Mouse (Mus musculus) kidney, embryonic 16.5 days (tissue): Measurements from ENCODE around the gene Agbl2. TPM values are rescaled to one million over a fixed set of nuclear protein-coding genes. Genes with fewer than 3 reads are reported as not detected.

ENCODE experiments used
- ATAC-seq: fragments of 200-750 bp; cut with Nextera tagmentation; 2 replicates; pipeline ENCODE4 v1.8.0; 2017; ENCODE audit warnings: moderate TSS enrichment; ENCODE audit not compliant: low FRiP score, low TSS enrichment
- H3K27ac ChIP-seq: fragments of 300-500 bp; sonication (generic); 2 replicates; pipeline ENCODE4 v1.5.1; 2014; ENCODE audit warnings: low read length
- H3K27me3 ChIP-seq: fragments of 300-500 bp; sonication (generic); 2 replicates; pipeline ENCODE4 v1.6.1; 2014; ENCODE audit warnings: low read length, control low read depth, mixed read lengths; ENCODE audit not compliant: insufficient read depth
- H3K36me3 ChIP-seq: fragments of 300-500 bp; sonication (generic); 2 replicates; pipeline ENCODE4 v1.6.1; 2014; ENCODE audit warnings: low read length, control low read depth, mixed read lengths; ENCODE audit not compliant: insufficient read depth
- H3K4me1 ChIP-seq: fragments of 300-500 bp; sonication (generic); 2 replicates; pipeline ENCODE4 v1.6.1; 2014; ENCODE audit warnings: low read length, control low read depth, mixed read lengths; ENCODE audit not compliant: insufficient read depth
- H3K4me2 ChIP-seq: fragments of 300-500 bp; sonication (generic); replicated peaks from 2 replicates; pipeline ENCODE4 v1.6.1; 2014; ENCODE audit warnings: low read depth, low read length
- H3K4me3 ChIP-seq: fragments of 300-500 bp; sonication (generic); 2 replicates; pipeline ENCODE4 v1.5.1; 2014; ENCODE audit warnings: mild to moderate bottlenecking, low read length
- H3K9ac ChIP-seq: fragments of 300-500 bp; sonication (generic); replicated peaks from 2 replicates; pipeline ENCODE4 v1.6.1; 2014; ENCODE audit warnings: low read length
- H3K9me3 ChIP-seq: fragments of 300-500 bp; sonication (generic); 2 replicates; pipeline ENCODE4 v1.6.1; 2016; ENCODE audit warnings: low read length, control low read depth
- WGBS: fragments of 180-500 bp; shearing (Covaris S2); extraction: QIAGEN DNeasy Blood & Tissue Kit; methylation state at CpG from one replicate; pipeline ENCODE4 v1.1.7; 2014; 5-methylcytosine and 5-hydroxymethylcytosine counted together
- polyA plus RNA-seq: library from polyadenylated mRNA; unstranded; fragments of >200 nt; fragmentation: Nextera tagmentation; extraction: Ambion mirVana; gene quantifications from 2 replicates; pipeline ENCODE4 v1.2.1, GENCODE M21; 2015

Agbl2 gene
- polyA plus RNA-seq, 1 experiment from 2014 or later = 0.71 TPM

DNA sequence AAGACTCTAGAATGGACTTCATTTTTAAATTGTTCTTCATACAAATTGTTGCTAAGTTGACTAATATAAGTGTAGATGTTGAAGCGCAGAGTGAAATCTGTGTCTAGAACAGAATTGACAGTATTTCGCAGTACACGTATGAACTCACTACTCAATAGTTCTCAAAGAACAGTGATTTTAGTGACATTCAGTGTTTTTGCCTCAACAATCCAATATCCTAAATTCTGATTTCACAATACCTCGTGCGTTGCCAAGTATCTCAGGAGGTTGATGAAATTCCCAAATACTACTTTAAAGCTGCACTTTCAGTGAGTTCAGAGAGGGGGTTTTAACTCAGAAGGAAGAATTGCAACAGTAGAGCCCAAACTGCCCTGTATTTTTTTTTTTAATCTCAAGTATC is 65.8 kb downstream of the Agbl2 start:
- Histone ChIP-seq H3K27me3 (no peaks in the 10 kb centered on the region), H3K27ac (no peak overlapping the region), H3K4me3 (peak overlapping the region; percentile 97), H3K9me3 (no peaks in the 10 kb centered on the region), H3K4me1 (peaks cover 10% of the 10 kb centered on the region), H3K36me3 (peaks cover 28% of the 10 kb centered on the region), H3K4me2 (peak overlapping the region; percentile 66), H3K9ac (no peak overlapping the region)
- 88% methylated on average over 5 of the region's 5 CpGs for WGBS
- no peak for ATAC-seq

GRCm38 (mm10) chr2:90850401-90850800 is 67.9 kb downstream of the Agbl2 start:
- no peak for ATAC-seq
- no peak overlapping the region for H3K4me2 ChIP-seq
- H3K9ac ChIP-seq = no peak overlapping the region
- no peaks in the 10 kb centered on the region for H3K9me3 ChIP-seq
- 96% methylated on average over 1 of the region's 1 CpGs for WGBS
- H3K36me3 ChIP-seq = peaks cover 37% of the 10 kb centered on the region
- no peak overlapping the region for H3K27ac ChIP-seq
- no peak overlapping the region for H3K4me3 ChIP-seq
- peaks cover 10% of the 10 kb centered on the region for H3K4me1 ChIP-seq
- H3K27me3 ChIP-seq = no peaks in the 10 kb centered on the region

- Histone ChIP-seq H3K27me3 (no peaks in the 10 kb centered on the region), H3K27ac (no peak overlapping the region), H3K36me3 (peaks cover 54% of the 10 kb centered on the region), H3K4me2 (no peak overlapping the region), H3K4me3 (no peak overlapping the region), H3K9ac (no peak overlapping the region), H3K9me3 (no peaks in the 10 kb centered on the region), H3K4me1 (no peaks in the 10 kb centered on the region)
- WGBS = 93% methylated on average over 2 of the region's 2 CpGs
- ATAC-seq = no peak
These were observed 79.0 kb downstream of the Agbl2 start for GRCm38 (mm10) chr2:90861486-90861885.

DNA sequence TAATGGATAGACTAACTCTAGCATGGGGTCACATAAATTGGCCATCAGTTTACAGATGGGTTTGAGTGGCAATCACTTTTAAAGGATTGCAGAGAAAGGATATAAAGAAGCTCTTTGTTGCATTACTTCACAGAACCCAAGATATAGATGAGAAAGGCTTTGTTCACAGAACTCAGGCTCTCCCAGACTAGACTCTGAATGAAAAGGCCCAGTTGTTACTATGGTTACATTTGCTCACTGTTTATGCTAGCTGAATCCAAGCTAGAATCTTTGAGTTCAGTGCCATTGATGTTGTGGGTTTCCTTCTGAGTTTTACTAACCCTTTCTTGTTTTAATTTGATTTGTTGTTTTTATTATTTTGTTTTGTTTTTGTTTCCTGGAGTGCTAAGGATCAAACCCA is 81.7 kb downstream of the Agbl2 start:
- no peak overlapping the region for H3K4me2 ChIP-seq
- H3K27me3 ChIP-seq = no peaks in the 10 kb centered on the region
- ATAC-seq = no peak
- H3K27ac ChIP-seq = no peak overlapping the region
- no peak overlapping the region for H3K4me3 ChIP-seq
- no peak overlapping the region for H3K9ac ChIP-seq
- H3K9me3 ChIP-seq = no peaks in the 10 kb centered on the region
- H3K4me1 ChIP-seq = no peaks in the 10 kb centered on the region
- peaks cover 47% of the 10 kb centered on the region for H3K36me3 ChIP-seq

DNA sequence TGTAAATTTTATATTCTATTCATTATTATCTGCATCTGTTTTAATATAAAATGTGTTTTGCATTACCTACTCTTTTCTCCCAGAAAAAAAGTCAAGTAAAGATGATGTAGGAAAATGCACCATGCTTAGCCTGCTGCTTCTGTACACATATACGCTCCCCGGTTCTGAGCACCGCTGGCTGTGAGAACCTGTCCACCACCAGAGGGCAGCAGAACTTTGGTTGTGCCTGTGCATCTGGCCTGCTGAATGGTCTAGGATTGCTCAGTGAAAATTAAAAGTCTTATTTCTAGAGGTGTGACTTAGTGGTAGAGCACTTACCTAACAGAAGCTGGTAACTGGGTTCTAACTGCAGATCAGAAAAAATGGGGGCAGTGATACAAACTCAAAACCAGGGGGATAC is 84.0 kb downstream of the Agbl2 start:
- Histone ChIP-seq H3K9ac (no peak overlapping the region), H3K27me3 (no peaks in the 10 kb centered on the region), H3K36me3 (peaks cover 39% of the 10 kb centered on the region), H3K9me3 (no peaks in the 10 kb centered on the region), H3K4me1 (no peaks in the 10 kb centered on the region), H3K27ac (no peak overlapping the region), H3K4me3 (no peak overlapping the region), H3K4me2 (no peak overlapping the region)
- ATAC-seq = peak; percentile 91
- WGBS = 25% methylated on average over 3 of the region's 3 CpGs

GRCm38 (mm10) chr2:90870136-90870601 is 87.6 kb downstream of the Agbl2 start:
- WGBS = 34% methylated on average over 4 of the region's 4 CpGs
- Histone ChIP-seq H3K27me3 (no peaks in the 10 kb centered on the region), H3K4me2 (no peak overlapping the region), H3K9ac (no peak overlapping the region), H3K4me1 (no peaks in the 10 kb centered on the region), H3K27ac (no peak overlapping the region), H3K4me3 (no peak overlapping the region), H3K9me3 (no peaks in the 10 kb centered on the region), H3K36me3 (peaks cover 16% of the 10 kb centered on the region)
- ATAC-seq = 0 out of 2 replicates have a peak, but pooled peaks have one; percentile 22

- H3K36me3 ChIP-seq = peaks cover 7% of the 10 kb centered on the region; the same call in 1 of the 2 replicates
- H3K9me3 ChIP-seq = no peaks in the 10 kb centered on the region
- no peak overlapping the region for H3K9ac ChIP-seq
- H3K27ac ChIP-seq = no peak overlapping the region
- H3K4me2 ChIP-seq = no peak overlapping the region
- H3K27me3 ChIP-seq = no peaks in the 10 kb centered on the region
- H3K4me1 ChIP-seq = no peaks in the 10 kb centered on the region
- ATAC-seq = no peak
- H3K4me3 ChIP-seq = no peak overlapping the region
- 68% methylated on average over 8 of the region's 8 CpGs for WGBS
These were observed 88.8 kb downstream of the Agbl2 start for GRCm38 (mm10) chr2:90871180-90871961.

- Histone ChIP-seq H3K36me3 (no peaks in the 10 kb centered on the region), H3K27me3 (no peaks in the 10 kb centered on the region), H3K4me3 (no peak overlapping the region), H3K9ac (no peak overlapping the region), H3K9me3 (no peaks in the 10 kb centered on the region), H3K4me1 (no peaks in the 10 kb centered on the region), H3K4me2 (no peak overlapping the region), H3K27ac (no peak overlapping the region)
- ATAC-seq = no peak
- WGBS = 90% methylated on average over 1 of the region's 1 CpGs
These were observed 91.5 kb downstream of the Agbl2 start for GRCm38 (mm10) chr2:90874025-90874424.

GRCm38 (mm10) chr2:90875239-90875638 is 92.7 kb downstream of the Agbl2 start:
- Histone ChIP-seq H3K4me1 (no peaks in the 10 kb centered on the region), H3K9ac (no peak overlapping the region), H3K27me3 (no peaks in the 10 kb centered on the region), H3K36me3 (no peaks in the 10 kb centered on the region), H3K4me2 (no peak overlapping the region), H3K27ac (no peak overlapping the region), H3K4me3 (no peak overlapping the region), H3K9me3 (no peaks in the 10 kb centered on the region)
- ATAC-seq = no peak
- 72% methylated on average over 2 of the region's 2 CpGs for WGBS

- H3K27me3 ChIP-seq = no peaks in the 10 kb centered on the region
- H3K9ac ChIP-seq = no peak overlapping the region
- no peak overlapping the region for H3K4me3 ChIP-seq
- no peaks in the 10 kb centered on the region for H3K4me1 ChIP-seq
- no peaks in the 10 kb centered on the region for H3K36me3 ChIP-seq
- no peaks in the 10 kb centered on the region for H3K9me3 ChIP-seq
- no peak overlapping the region for H3K4me2 ChIP-seq
- 67% methylated on average over 5 of the region's 5 CpGs for WGBS
- ATAC-seq = no peak
- H3K27ac ChIP-seq = no peak overlapping the region
These were observed 95.2 kb downstream of the Agbl2 start for GRCm38 (mm10) chr2:90877584-90878259.
